Mouse (Mus musculus): Measurements from ENCODE around the gene Gm27179.
"Not testable (repeated sequence)": the region's sequence is repeated elsewhere in the genome, so short reads cannot be mapped to it uniquely, and the experiment has no call there.

- not testable (repeated sequence) for TF ChIP-seq MAFK (IDR thresholded peaks at IDR 0.05; ENCODE audit: insufficient read depth, low read depth, low read length); ZC3H11A (IDR thresholded peaks at IDR 0.05; ENCODE audit: borderline replicate concordance, low read depth, low read length); ZNF384 (IDR thresholded peaks at IDR 0.05; ENCODE audit: low read depth, low read length); HCFC1 (IDR thresholded peaks at IDR 0.05; ENCODE audit: borderline replicate concordance, insufficient read depth, low read length)
These were observed 32.7 kb upstream of the Gm27179 start for GRCm38 (mm10) chr14:69545052-69545451.

Data from ES-E14 (cell line).